ENCODE assay signal across 8 mouse cellular contexts in genomic region chr3:131490143-131490908, GRCm38 (mm10). TPM values are rescaled to one million over a fixed set of nuclear protein-coding genes. Genes with fewer than 3 reads are reported as not detected.
A peak's percentile ranks its signal among the peaks of the same experiment; 100 is the strongest.
DNase-seq lines count a peak whose midpoint lies in the region; ATAC-seq and TF ChIP-seq lines count a peak whose summit lies in the region.

No protein-coding gene starts in this region.

- peak overlapping the region; percentile 80 for H3K4me3 ChIP-seq in cerebellum, adult 2 months (replicated peaks; ENCODE audit: insufficient read depth, low read depth, low read length)
- peak overlapping the region; percentile 63 for H3K4me3 ChIP-seq in hindbrain, embryonic 11.5 days (ENCODE audit: low read depth, low read length)

- no peak for TF ChIP-seq CTCF in cerebellum, adult 2 months (IDR thresholded peaks at IDR 0.05; ENCODE audit: borderline replicate concordance, insufficient read depth, low read depth, low read length)

- DNase-seq in NIH3T3 (ENCODE audit: low read depth), result peak; percentile 92
- DNase-seq in cerebellum, adult 2 months, result peak; percentile 82 to 86
- DNase-seq in hindbrain, embryonic 11.5 days (ENCODE audit: low spot score), result peak; percentile 73
- peak; percentile 32 to 37 for DNase-seq in layer of hippocampus, postnatal 25 days (ENCODE audit: extremely low spot score in 1 of 2, low spot score in 1 of 2)
- DNase-seq in lung, postnatal 25 days (ENCODE audit: low spot score), result peak; percentile 77
- peak; percentile 68 for DNase-seq in retina, embryonic 14.5 days (ENCODE audit: low spot score)

- H3K4me2 ChIP-seq in hindbrain, embryonic 11.5 days (replicated peaks; ENCODE audit: low read depth, low read length), result peak overlapping the region; percentile 96

- H3K27me3 ChIP-seq in cerebellum, adult 2 months (ENCODE audit: control insufficient read depth, insufficient read depth, low read length), result no peaks in the 10 kb centered on the region
- H3K27me3 ChIP-seq in hindbrain, embryonic 11.5 days (ENCODE audit: control insufficient read depth, insufficient read depth, low read length), result peaks cover 23% of the 10 kb centered on the region

- no peaks in the 10 kb centered on the region for H3K36me3 ChIP-seq in hindbrain, embryonic 11.5 days (ENCODE audit: control insufficient read depth, insufficient read depth, low read length)

- WGBS in cerebellum, adult 2 months, result under 1% methylated on average over 65 of the region's 78 CpGs
- under 1% methylated on average over 62 of the region's 78 CpGs for WGBS in hindbrain, embryonic 11.5 days

- ATAC-seq in frontal cortex, adult (ENCODE audit: low TSS enrichment), result peak; percentile 93
- ATAC-seq in hindbrain, embryonic 11.5 days (ENCODE audit: low FRiP score), result peak; percentile 92
- no peak for ATAC-seq in activated CD4-positive, CD25-positive, alpha-beta regulatory T cell, adult 4 months

- TF ChIP-seq POLR2A in cerebellum, adult 2 months (IDR thresholded peaks at IDR 0.05; ENCODE audit: borderline replicate concordance, insufficient read depth, low read length), result no peak

- H3K27ac ChIP-seq in cerebellum, adult 2 months (ENCODE audit: insufficient read depth, low read length), result peak overlapping the region; percentile 58
- no peak overlapping the region for H3K27ac ChIP-seq in hindbrain, embryonic 11.5 days (ENCODE audit: low read depth, low read length)

- no peaks in the 10 kb centered on the region for H3K4me1 ChIP-seq in cerebellum, adult 2 months (ENCODE audit: control insufficient read depth, insufficient read depth, low read length)
- H3K4me1 ChIP-seq in hindbrain, embryonic 11.5 days (replicated peaks; ENCODE audit: control insufficient read depth, insufficient read depth, low read length), result no peaks in the 10 kb centered on the region; the same call in 1 of the 2 replicates

- no peaks in the 10 kb centered on the region for H3K9me3 ChIP-seq in hindbrain, embryonic 11.5 days (ENCODE audit: control insufficient read depth, low read length)

- peak overlapping the region; percentile 56 for H3K9ac ChIP-seq in hindbrain, embryonic 11.5 days (ENCODE audit: low read depth, low read length)

RNA-seq across cellular contexts. Expression of gene Sgms2, which starts 0.9 kb away (rescaled TPM):
- 2.8 and 4.0 TPM in 2 replicates for polyA plus RNA-seq in cerebellum, adult 2 months (2012; rRNA removed)
- polyA plus RNA-seq in hindbrain, embryonic 11.5 days (2014; fragmentation: Nextera tagmentation; extraction: Ambion mirVana), result 1.0 and 2.0 TPM in 2 replicates
- total RNA-seq in layer of hippocampus, postnatal 25 days (2021), result 1 to 10 TPM; 3.4 to 5.8 TPM
- not detected for polyA plus RNA-seq in activated CD4-positive, CD25-positive, alpha-beta regulatory T cell, adult 4 months (2017; shearing (Covaris generic))

Comparison
In these comparisons a context has a peak if more than half of its experiments do, and no peak if none do; other contexts are left out.
1. DNase-seq: peak in every context shown above with its lines; median percentile 92 in NIH3T3; 84 in cerebellum, adult 2 months; 77 in lung, postnatal 25 days; 73 in hindbrain, embryonic 11.5 days; 68 in retina, embryonic 14.5 days; 34 in layer of hippocampus, postnatal 25 days.